Mouse (Mus musculus): Measurements from ENCODE around the gene Tmem121. TPM values are rescaled to one million over a fixed set of nuclear protein-coding genes. Genes with fewer than 3 reads are reported as not detected.

Tmem121 gene
- not detected for polyA plus RNA-seq (2015; fragmentation: Illumina TruSeq; extraction: RNeasy Lipid Tissue Mini Kit (QIAGEN cat#74804); ENCODE audit: insufficient read depth, low read depth, low replicate concordance)

GRCm38 (mm10) chr12:113185442-113186291 is at the start of gene Tmem121:
Gene Tmem121, plus strand, starts transcription at chr12:113185930.

GRCm38 (mm10) chr12:113139908-113140615 is 45.7 kb upstream of the Tmem121 start, which contains the start of gene Crip2:
Gene Crip2, plus strand, starts transcription at chr12:113140236.

GRCm38 (mm10) chr12:113146112-113147057 is 39.3 kb upstream of the Tmem121 start, which contains the start of gene Crip1:
Gene Crip1, plus strand, starts transcription at chr12:113146316.

GRCm38 (mm10) chr12:113155887-113156539 is 29.7 kb upstream of the Tmem121 start, which contains the start of gene Tedc1:
Gene Tedc1, plus strand, starts transcription at chr12:113156421.

Other genes with a start within 250 kb of the Tmem121 start
- 5.4 TPM for gene Nudt14, start 243.8 kb upstream of the Tmem121 start, polyA plus RNA-seq (2015; fragmentation: Illumina TruSeq; extraction: RNeasy Lipid Tissue Mini Kit (QIAGEN cat#74804); ENCODE audit: insufficient read depth, low read depth, low replicate concordance)
- 4.7 TPM for gene Btbd6, start 209.4 kb upstream of the Tmem121 start, polyA plus RNA-seq (2015; fragmentation: Illumina TruSeq; extraction: RNeasy Lipid Tissue Mini Kit (QIAGEN cat#74804); ENCODE audit: insufficient read depth, low read depth, low replicate concordance)
- gene Brf1, start 185.2 kb upstream of the Tmem121 start, polyA plus RNA-seq (2015; fragmentation: Illumina TruSeq; extraction: RNeasy Lipid Tissue Mini Kit (QIAGEN cat#74804); ENCODE audit: insufficient read depth, low read depth, low replicate concordance) = 42.9 TPM
- gene Pacs2, start 171.4 kb upstream of the Tmem121 start, polyA plus RNA-seq (2015; fragmentation: Illumina TruSeq; extraction: RNeasy Lipid Tissue Mini Kit (QIAGEN cat#74804); ENCODE audit: insufficient read depth, low read depth, low replicate concordance) = 7.0 TPM
- not detected for gene Tex22, start 111.4 kb upstream of the Tmem121 start, polyA plus RNA-seq (2015; fragmentation: Illumina TruSeq; extraction: RNeasy Lipid Tissue Mini Kit (QIAGEN cat#74804); ENCODE audit: insufficient read depth, low read depth, low replicate concordance)
- 10.8 TPM for gene Mta1, start 87.7 kb upstream of the Tmem121 start, polyA plus RNA-seq (2015; fragmentation: Illumina TruSeq; extraction: RNeasy Lipid Tissue Mini Kit (QIAGEN cat#74804); ENCODE audit: insufficient read depth, low read depth, low replicate concordance)
- 59.2 TPM for gene Crip2, start 45.7 kb upstream of the Tmem121 start, polyA plus RNA-seq (2015; fragmentation: Illumina TruSeq; extraction: RNeasy Lipid Tissue Mini Kit (QIAGEN cat#74804); ENCODE audit: insufficient read depth, low read depth, low replicate concordance)
- 278 TPM for gene Crip1, start 39.6 kb upstream of the Tmem121 start, polyA plus RNA-seq (2015; fragmentation: Illumina TruSeq; extraction: RNeasy Lipid Tissue Mini Kit (QIAGEN cat#74804); ENCODE audit: insufficient read depth, low read depth, low replicate concordance)
- gene Tedc1, start 29.5 kb upstream of the Tmem121 start, polyA plus RNA-seq (2015; fragmentation: Illumina TruSeq; extraction: RNeasy Lipid Tissue Mini Kit (QIAGEN cat#74804); ENCODE audit: insufficient read depth, low read depth, low replicate concordance) = not detected